Mouse (Mus musculus): Measurements from ENCODE around the gene Fmo3.

DNA sequence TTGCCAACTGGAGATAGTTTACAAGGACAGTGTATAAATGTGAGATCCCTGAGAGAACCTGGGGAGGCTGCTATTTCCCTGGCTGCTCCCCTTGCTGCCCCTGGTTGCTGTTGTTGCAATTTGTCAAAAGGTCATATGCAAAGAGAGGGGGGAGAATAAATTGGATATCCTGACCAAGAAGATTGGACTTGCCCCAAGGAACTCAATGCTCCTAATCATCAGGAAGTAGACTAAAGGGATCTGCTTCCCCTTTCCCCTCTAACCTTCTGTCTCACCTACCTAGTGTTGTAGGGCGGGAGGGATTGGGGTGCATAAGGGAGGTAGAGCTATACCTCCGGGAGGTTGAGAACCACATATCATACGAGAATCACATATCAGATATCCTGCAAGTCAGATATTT is 55.2 kb downstream of the Fmo3 start:
- TF ChIP-seq POLR2A (IDR thresholded peaks at IDR 0.05; ENCODE audit: low read depth, low read length) = no peak
- no peak for TF ChIP-seq CTCF (conservative IDR thresholded peaks at IDR 0.05; ENCODE audit: insufficient read depth, insufficient read length, low read depth, low read length)
